ENCODE assay signal across 9 mouse cellular contexts in genomic region chr7:141070058-141070862, GRCm38 (mm10). TPM values are rescaled to one million over a fixed set of nuclear protein-coding genes. Genes with fewer than 3 reads are reported as not detected.
DNase-seq lines count a peak whose midpoint lies in the region; ATAC-seq lines count a peak whose summit lies in the region.
"Had no signal": no experiment of that assay in that cellular context is flagged by ENCODE, and none has a peak within 500 bp of the region (broad histone marks: within the 10 kb centered on the region; RNA-seq: fewer than 3 reads in every experiment).

No protein-coding gene starts in this region.

- peaks cover 37% of the 10 kb centered on the region for H3K36me3 ChIP-seq in embryonic facial prominence, embryonic 10.5 days (replicated peaks)
- H3K36me3 ChIP-seq in limb, embryonic 15.5 days, result peaks cover 16% of the 10 kb centered on the region; the same call in 1 of the 2 replicates
- H3K36me3 ChIP-seq in midbrain, embryonic 16.5 days (ENCODE audit: control insufficient read depth, insufficient read depth, low read length), result peaks cover 26% of the 10 kb centered on the region
- H3K36me3 ChIP-seq in stomach, embryonic 14.5 days (ENCODE audit: control insufficient read depth, insufficient read depth, low read length), result peaks cover 8% of the 10 kb centered on the region; the same call in 1 of the 2 replicates

- peaks cover 31% of the 10 kb centered on the region for H3K27me3 ChIP-seq in embryonic facial prominence, embryonic 10.5 days (replicated peaks; ENCODE audit: low read depth, poor library complexity, severe bottlenecking)
- peaks cover 24% of the 10 kb centered on the region for H3K27me3 ChIP-seq in limb, embryonic 15.5 days
- H3K27me3 ChIP-seq in midbrain, embryonic 16.5 days (ENCODE audit: control insufficient read depth, insufficient read depth, low read depth, low read length), result no peaks in the 10 kb centered on the region
- H3K27me3 ChIP-seq in stomach, embryonic 14.5 days (ENCODE audit: control insufficient read depth, insufficient read depth, low read length), result peaks cover 6% of the 10 kb centered on the region; the same call in 1 of the 2 replicates

- peaks cover 26% of the 10 kb centered on the region for H3K4me1 ChIP-seq in embryonic facial prominence, embryonic 10.5 days
- H3K4me1 ChIP-seq in limb, embryonic 15.5 days, result peaks cover 27% of the 10 kb centered on the region
- peaks cover 21% of the 10 kb centered on the region; the same call in 1 of the 2 replicates for H3K4me1 ChIP-seq in midbrain, embryonic 16.5 days (ENCODE audit: control insufficient read depth, insufficient read depth, low read length)
- H3K4me1 ChIP-seq in stomach, embryonic 14.5 days (ENCODE audit: control insufficient read depth, insufficient read depth, low read length), result no peaks in the 10 kb centered on the region

- H3K27ac ChIP-seq in embryonic facial prominence, embryonic 10.5 days (replicated peaks), result peak overlapping the region; percentile 76
- no peak overlapping the region for H3K27ac ChIP-seq in limb, embryonic 15.5 days
- H3K27ac ChIP-seq in midbrain, embryonic 16.5 days (ENCODE audit: low read length), result peak overlapping the region; percentile 93
- no peak overlapping the region for H3K27ac ChIP-seq in stomach, embryonic 14.5 days (ENCODE audit: low read length)

- 1% methylated on average over 51 of the region's 51 CpGs for WGBS in embryonic facial prominence, embryonic 10.5 days
- 2% methylated on average over 51 of the region's 51 CpGs for WGBS in limb, embryonic 15.5 days
- WGBS in midbrain, embryonic 16.5 days, result 1% methylated on average over 51 of the region's 51 CpGs
- WGBS in stomach, embryonic 14.5 days, result 2% methylated on average over 51 of the region's 51 CpGs

- ATAC-seq in limb, embryonic 15.5 days (ENCODE audit: insufficient number of reproducible peaks, low FRiP score, low TSS enrichment, low read depth), result 0 out of 2 replicates have a peak, but pooled peaks have one; percentile 4
- ATAC-seq in midbrain, embryonic 16.5 days, result peak; percentile 75
- peak; percentile 40; the same call in 1 of the 2 replicates for ATAC-seq in stomach, embryonic 14.5 days (ENCODE audit: insufficient number of reproducible peaks, insufficient read depth, low FRiP score, low read depth)

- H3K9ac ChIP-seq in limb, embryonic 15.5 days, result 0 out of 2 replicates have a peak overlapping the region, but pooled peaks have one; percentile 18
- H3K9ac ChIP-seq in midbrain, embryonic 16.5 days (ENCODE audit: low read depth, low read length), result peak overlapping the region; percentile 76
- peak overlapping the region; percentile 15; the same call in 1 of the 2 replicates for H3K9ac ChIP-seq in stomach, embryonic 14.5 days (replicated peaks; ENCODE audit: low read depth, low read length)

- H3K4me3 ChIP-seq in embryonic facial prominence, embryonic 10.5 days, result peak overlapping the region; percentile 57
- H3K4me3 ChIP-seq in limb, embryonic 15.5 days, result peak overlapping the region; percentile 35
- H3K4me3 ChIP-seq in midbrain, embryonic 16.5 days (ENCODE audit: low read depth, low read length), result peak overlapping the region; percentile 41
- H3K4me3 ChIP-seq in stomach, embryonic 14.5 days (ENCODE audit: low read depth, low read length), result peak overlapping the region; percentile 29

- no peaks in the 10 kb centered on the region for H3K9me3 ChIP-seq in embryonic facial prominence, embryonic 10.5 days
- H3K9me3 ChIP-seq in limb, embryonic 15.5 days, result no peaks in the 10 kb centered on the region
- H3K9me3 ChIP-seq in midbrain, embryonic 16.5 days (replicated peaks; ENCODE audit: control insufficient read depth, low read length, poor library complexity, severe bottlenecking), result no peaks in the 10 kb centered on the region
- no peaks in the 10 kb centered on the region for H3K9me3 ChIP-seq in stomach, embryonic 14.5 days (ENCODE audit: control insufficient read depth, low read depth, low read length)

- DNase-seq in CD4-positive helper T cell, adult 2 months (ENCODE audit: low read depth, low spot score), result peak; percentile 70
- peak; percentile 83 for DNase-seq in adrenal gland, postnatal 14 days
- DNase-seq in embryonic facial prominence, embryonic 10.5 days (ENCODE audit: low spot score), result peak; percentile 84
- DNase-seq in heart, adult 8-10 months (ENCODE audit: low spot score), result peak; percentile 73
- peak; percentile 67 to 88 for DNase-seq in kidney, adult 8-10 months

- H3K4me2 ChIP-seq in limb, embryonic 15.5 days, result peak overlapping the region; percentile 73
- H3K4me2 ChIP-seq in midbrain, embryonic 16.5 days (ENCODE audit: low read length), result peak overlapping the region; percentile 77
- peak overlapping the region; percentile 68 for H3K4me2 ChIP-seq in stomach, embryonic 14.5 days (replicated peaks; ENCODE audit: low read depth, low read length)

RNA-seq across cellular contexts. Expression of gene Pkp3, which starts 7.8 kb away (rescaled TPM):
- total RNA-seq in adrenal gland, postnatal 14 days (2021), result 0.96 and 3.5 TPM in 2 replicates
- polyA plus RNA-seq in embryonic facial prominence, embryonic 10.5 days (2016; fragmentation: Nextera tagmentation; extraction: Ambion mirVana), result 9.4 and 9.6 TPM in 2 replicates
- total RNA-seq in heart, adult 8-10 months (2022), result under 1 TPM; 0.19 to 0.35 (median 0.27) TPM
- 150 and 151 TPM in 2 replicates for polyA plus RNA-seq in limb, embryonic 15.5 days (2015; fragmentation: Nextera tagmentation; extraction: Ambion mirVana)
- 0.06 TPM in 1 of 2 replicates, not detected in the other for polyA plus RNA-seq in midbrain, embryonic 16.5 days (2015; fragmentation: Nextera tagmentation; extraction: Ambion mirVana)
- polyA plus RNA-seq in stomach, embryonic 14.5 days (2014; fragmentation: Nextera tagmentation; extraction: Ambion mirVana), result 20.2 and 21.1 TPM in 2 replicates

RNA-seq across cellular contexts. Expression of gene B4galnt4, which starts 9.4 kb away (rescaled TPM):
- 1.4 and 2.7 TPM in 2 replicates for total RNA-seq in adrenal gland, postnatal 14 days (2021)
- 26.5 and 27.7 TPM in 2 replicates for polyA plus RNA-seq in embryonic facial prominence, embryonic 10.5 days (2016; fragmentation: Nextera tagmentation; extraction: Ambion mirVana)
- not detected for total RNA-seq in heart, adult 8-10 months (2022)
- 9.9 and 12.1 TPM in 2 replicates for polyA plus RNA-seq in limb, embryonic 15.5 days (2015; fragmentation: Nextera tagmentation; extraction: Ambion mirVana)
- polyA plus RNA-seq in midbrain, embryonic 16.5 days (2015; fragmentation: Nextera tagmentation; extraction: Ambion mirVana), result 59.5 and 65.7 TPM in 2 replicates
- polyA plus RNA-seq in stomach, embryonic 14.5 days (2014; fragmentation: Nextera tagmentation; extraction: Ambion mirVana), result 8.6 and 10.3 TPM in 2 replicates

RNA-seq across cellular contexts. Expression of gene Sigirr, which starts 30.1 kb away (rescaled TPM):
- 7.5 and 10.0 TPM in 2 replicates for total RNA-seq in adrenal gland, postnatal 14 days (2021)
- polyA plus RNA-seq in embryonic facial prominence, embryonic 10.5 days (2016; fragmentation: Nextera tagmentation; extraction: Ambion mirVana), result 2.2 and 2.3 TPM in 2 replicates
- total RNA-seq in heart, adult 8-10 months (2022), result 1 to 10 TPM; 4.8 to 6.5 (median 5.6) TPM
- polyA plus RNA-seq in limb, embryonic 15.5 days (2015; fragmentation: Nextera tagmentation; extraction: Ambion mirVana), result 3.3 and 3.8 TPM in 2 replicates
- polyA plus RNA-seq in midbrain, embryonic 16.5 days (2015; fragmentation: Nextera tagmentation; extraction: Ambion mirVana), result 1.7 and 2.0 TPM in 2 replicates
- 7.1 and 7.4 TPM in 2 replicates for polyA plus RNA-seq in stomach, embryonic 14.5 days (2014; fragmentation: Nextera tagmentation; extraction: Ambion mirVana)

RNA-seq across cellular contexts. Expression of gene Gm17387, which starts 41.3 kb away (rescaled TPM):
- not detected in 2 replicates for total RNA-seq in adrenal gland, postnatal 14 days (2021)
- not detected in 2 replicates for polyA plus RNA-seq in embryonic facial prominence, embryonic 10.5 days (2016; fragmentation: Nextera tagmentation; extraction: Ambion mirVana)
- total RNA-seq in heart, adult 8-10 months (2022), result not detected
- not detected in 2 replicates for polyA plus RNA-seq in limb, embryonic 15.5 days (2015; fragmentation: Nextera tagmentation; extraction: Ambion mirVana)
- polyA plus RNA-seq in midbrain, embryonic 16.5 days (2015; fragmentation: Nextera tagmentation; extraction: Ambion mirVana), result not detected in 2 replicates
- polyA plus RNA-seq in stomach, embryonic 14.5 days (2014; fragmentation: Nextera tagmentation; extraction: Ambion mirVana), result not detected in 2 replicates
- polyA plus RNA-seq: gonadal fat pad, adult 2 months had no signal

RNA-seq across cellular contexts. Expression of gene Ano9, which starts 47.3 kb away (rescaled TPM):
- 0.22 and 0.38 TPM in 2 replicates for total RNA-seq in adrenal gland, postnatal 14 days (2021)
- 1.8 and 2.5 TPM in 2 replicates for polyA plus RNA-seq in embryonic facial prominence, embryonic 10.5 days (2016; fragmentation: Nextera tagmentation; extraction: Ambion mirVana)
- total RNA-seq in heart, adult 8-10 months (2022), result under 1 TPM in 3 of 4 experiments, not detected in 1; 0.08 to 0.41 (median 0.14) TPM
- polyA plus RNA-seq in limb, embryonic 15.5 days (2015; fragmentation: Nextera tagmentation; extraction: Ambion mirVana), result 23.4 and 24.1 TPM in 2 replicates
- polyA plus RNA-seq in midbrain, embryonic 16.5 days (2015; fragmentation: Nextera tagmentation; extraction: Ambion mirVana), result 0.28 and 0.42 TPM in 2 replicates
- 11.9 and 12.2 TPM in 2 replicates for polyA plus RNA-seq in stomach, embryonic 14.5 days (2014; fragmentation: Nextera tagmentation; extraction: Ambion mirVana)

Comparison
In these comparisons a context has a peak if more than half of its experiments do, and no peak if none do; other contexts are left out.
1. H3K27ac ChIP-seq: peak in embryonic facial prominence, embryonic 10.5 days (single experiment) and midbrain, embryonic 16.5 days (single experiment); none in limb, embryonic 15.5 days (single experiment) and stomach, embryonic 14.5 days (single experiment).
2. ATAC-seq: peak in every context shown above with its lines; median percentile 75 in midbrain, embryonic 16.5 days; 40 in stomach, embryonic 14.5 days; 4 in limb, embryonic 15.5 days.
3. H3K9ac ChIP-seq: peak in every context shown above with its lines; median percentile 76 in midbrain, embryonic 16.5 days; 18 in limb, embryonic 15.5 days; 15 in stomach, embryonic 14.5 days.
4. Peak in every context shown above with its lines, with median percentiles within 50 percentile points of each other: DNase-seq, H3K4me3 ChIP-seq and H3K4me2 ChIP-seq.